In the genomic region with DNA sequence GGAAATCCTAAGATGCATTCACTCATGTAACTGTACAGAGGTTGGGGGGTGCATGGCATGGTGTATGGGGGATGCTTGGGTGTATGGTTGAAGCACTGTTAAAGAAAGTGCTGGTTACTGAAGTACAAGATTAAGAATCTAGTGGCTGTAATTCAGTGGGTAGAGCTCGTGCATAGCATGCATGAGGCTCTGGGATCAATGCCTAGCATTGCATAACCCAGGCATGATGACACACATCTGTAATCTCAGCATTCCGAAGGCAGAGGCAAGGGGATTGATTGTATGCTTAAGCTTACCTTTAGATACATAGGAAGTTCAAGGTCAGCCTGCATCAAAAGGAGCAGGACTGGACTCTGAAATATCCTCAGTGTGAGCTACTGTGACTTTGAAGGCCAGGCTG, we compare ENCODE assay signal across 24 mouse cellular contexts.
DNase-seq lines count a peak whose midpoint lies in the region; TF ChIP-seq lines count a peak whose summit lies in the region.
"Had no signal": no experiment of that assay in that cellular context is flagged by ENCODE, and none has a peak within 500 bp of the region (broad histone marks: within the 10 kb centered on the region; RNA-seq: fewer than 3 reads in every experiment).

No protein-coding gene starts in this region.

- no peak for TF ChIP-seq CTCF in layer of hippocampus, adult 2 months (conservative IDR thresholded peaks at IDR 0.05)

- H3K4me3 ChIP-seq in layer of hippocampus, adult 2 months = no peak overlapping the region
- H3K4me3 ChIP-seq: forebrain, embryonic 13.5 days; hindbrain, embryonic 13.5 days; kidney, embryonic 15.5 days; limb, embryonic 15.5 days; midbrain, embryonic 13.5 days; neural tube, embryonic 12.5 days had no signal

- H3K27ac ChIP-seq in layer of hippocampus, adult 2 months = peak overlapping the region; percentile 83
- H3K27ac ChIP-seq: forebrain, embryonic 13.5 days; hindbrain, embryonic 13.5 days; kidney, embryonic 15.5 days; limb, embryonic 15.5 days; midbrain, embryonic 13.5 days; neural tube, embryonic 12.5 days had no signal

- DNase-seq in gastrocnemius, adult 18-20 months (ENCODE audit: low spot score) = peak; percentile 29
- DNase-seq in gastrocnemius, postnatal 10 days = no peak
- no peak for DNase-seq in layer of hippocampus, adult 2 months (ENCODE audit: low spot score in 2 of 2)
- no peak for DNase-seq in layer of hippocampus, adult 18-20 months (ENCODE audit: low spot score in 2 of 2)
- peak; percentile 49 for DNase-seq in 3T3-L1 (ENCODE audit: low read depth, low spot score)
- peak; percentile 15 for DNase-seq in adrenal gland, postnatal 14 days
- DNase-seq in Muller cell, postnatal 12 days (ENCODE audit: inconsistent ontology term) = no peak
- DNase-seq: B cell, adult 2 months; cerebellum, adult 8-10 months; cerebellum, postnatal 36 days; gastrocnemius, postnatal 14 days; kidney, adult 11 months; kidney, postnatal 36 days; layer of hippocampus, adult 9-11 months; left cerebral cortex, postnatal 4 days; lung, postnatal 10 days; right cerebral cortex, postnatal 25 days; spleen, adult 18-20 months had no signal

Comparison
In these comparisons a context has a peak if more than half of its experiments do, and no peak if none do; other contexts are left out.
1. DNase-seq: peak in gastrocnemius, adult 18-20 months (single experiment), 3T3-L1 (single experiment) and adrenal gland, postnatal 14 days (single experiment); none in gastrocnemius, postnatal 10 days (single experiment), layer of hippocampus, adult 2 months (0 of 2), layer of hippocampus, adult 18-20 months (0 of 2) and Muller cell, postnatal 12 days (single experiment).